Mouse (Mus musculus): ENCODE measurements at regions not wholly inside any gene's neighbourhood (a gene's known extent, or its start where the extent isn't known, plus 50 kb on each side); places are given as distances from the start of the nearest gene placed in this dataset.

DNA sequence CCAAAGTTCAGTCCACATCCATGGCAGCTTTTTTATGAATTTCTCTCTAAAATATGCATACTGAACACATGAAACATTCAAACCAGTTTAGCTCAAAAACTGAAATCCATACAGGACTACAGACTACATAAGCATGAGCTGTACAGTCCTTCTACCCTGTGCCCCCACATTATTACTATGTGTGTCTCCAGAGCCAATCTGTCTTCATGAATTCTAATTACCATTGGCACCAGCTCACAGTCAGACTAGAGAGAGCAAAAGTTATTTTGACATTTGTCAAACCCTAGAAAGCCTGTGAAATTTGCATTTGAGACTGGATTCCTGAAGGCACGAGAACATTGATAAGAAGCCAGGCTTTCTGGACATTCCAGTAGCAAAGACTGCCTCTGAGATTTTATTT is 117.9 kb upstream of the Zfand5 start:
- ATAC-seq (ENCODE audit: low FRiP score) (no peak), DNase-seq (ENCODE audit: low spot score) (no peak)
- H3K4me2 ChIP-seq (replicated peaks), result no peak overlapping the region
- H3K9ac ChIP-seq, result no peak overlapping the region
- no peak overlapping the region for H3K4me3 ChIP-seq (replicated peaks; ENCODE audit: low read length)
- H3K9me3 ChIP-seq (ENCODE audit: control insufficient read depth, low read length), result no peaks in the 10 kb centered on the region
- no peaks in the 10 kb centered on the region; the same call in 1 of the 2 replicates for H3K4me1 ChIP-seq (replicated peaks; ENCODE audit: control insufficient read depth, insufficient read depth, low read length)
- no peaks in the 10 kb centered on the region for H3K36me3 ChIP-seq (replicated peaks; ENCODE audit: control insufficient read depth, insufficient read depth)
- no peak overlapping the region for H3K27ac ChIP-seq
- WGBS, result 42% methylated on average over 1 of the region's 1 CpGs
- H3K27me3 ChIP-seq (ENCODE audit: control insufficient read depth, insufficient read depth, low read length), result no peaks in the 10 kb centered on the region

GRCm38 (mm10) chr19:21152027-21152426 is 120.1 kb upstream of the Zfand5 start:
- Histone ChIP-seq H3K4me2 (replicated peaks) (no peak overlapping the region), H3K4me1 (replicated peaks; ENCODE audit: control insufficient read depth, insufficient read depth, low read length) (no peaks in the 10 kb centered on the region; the same call in 1 of the 2 replicates), H3K27ac (no peak overlapping the region), H3K36me3 (replicated peaks; ENCODE audit: control insufficient read depth, insufficient read depth) (no peaks in the 10 kb centered on the region), H3K9ac (no peak overlapping the region), H3K9me3 (ENCODE audit: control insufficient read depth, low read length) (no peaks in the 10 kb centered on the region), H3K27me3 (ENCODE audit: control insufficient read depth, insufficient read depth, low read length) (no peaks in the 10 kb centered on the region), H3K4me3 (replicated peaks; ENCODE audit: low read length) (no peak overlapping the region)
- WGBS, result 15% methylated on average over 3 of the region's 3 CpGs
- peak; percentile 86 for ATAC-seq (ENCODE audit: low FRiP score)
- peak; percentile 70 for DNase-seq (ENCODE audit: low spot score)

GRCm38 (mm10) chr19:21150849-21151248 is 121.2 kb upstream of the Zfand5 start:
- 80% methylated on average over 3 of the region's 3 CpGs for WGBS
- no peak overlapping the region for H3K27ac ChIP-seq
- no peaks in the 10 kb centered on the region for H3K27me3 ChIP-seq (ENCODE audit: control insufficient read depth, insufficient read depth, low read length)
- H3K4me3 ChIP-seq (replicated peaks; ENCODE audit: low read length), result no peak overlapping the region
- DNase-seq (ENCODE audit: low spot score) (no peak), ATAC-seq (ENCODE audit: low FRiP score) (no peak)
- H3K9ac ChIP-seq, result no peak overlapping the region
- no peaks in the 10 kb centered on the region for H3K36me3 ChIP-seq (replicated peaks; ENCODE audit: control insufficient read depth, insufficient read depth)
- no peaks in the 10 kb centered on the region for H3K9me3 ChIP-seq (ENCODE audit: control insufficient read depth, low read length)
- no peaks in the 10 kb centered on the region; the same call in 1 of the 2 replicates for H3K4me1 ChIP-seq (replicated peaks; ENCODE audit: control insufficient read depth, insufficient read depth, low read length)
- H3K4me2 ChIP-seq (replicated peaks), result no peak overlapping the region

GRCm38 (mm10) chr19:21150241-21150640 is 121.8 kb upstream of the Zfand5 start:
- H3K36me3 ChIP-seq (replicated peaks; ENCODE audit: control insufficient read depth, insufficient read depth), result no peaks in the 10 kb centered on the region
- no peaks in the 10 kb centered on the region for H3K9me3 ChIP-seq (ENCODE audit: control insufficient read depth, low read length)
- no peak overlapping the region for H3K4me2 ChIP-seq (replicated peaks)
- H3K9ac ChIP-seq, result no peak overlapping the region
- no peak overlapping the region for H3K27ac ChIP-seq
- no peak for ATAC-seq (ENCODE audit: low FRiP score)
- no peak for DNase-seq (ENCODE audit: low spot score)
- H3K4me3 ChIP-seq (replicated peaks; ENCODE audit: low read length), result no peak overlapping the region
- 90% methylated on average over 1 of the region's 1 CpGs for WGBS
- H3K27me3 ChIP-seq (ENCODE audit: control insufficient read depth, insufficient read depth, low read length), result no peaks in the 10 kb centered on the region
- no peaks in the 10 kb centered on the region; the same call in 1 of the 2 replicates for H3K4me1 ChIP-seq (replicated peaks; ENCODE audit: control insufficient read depth, insufficient read depth, low read length)

DNA sequence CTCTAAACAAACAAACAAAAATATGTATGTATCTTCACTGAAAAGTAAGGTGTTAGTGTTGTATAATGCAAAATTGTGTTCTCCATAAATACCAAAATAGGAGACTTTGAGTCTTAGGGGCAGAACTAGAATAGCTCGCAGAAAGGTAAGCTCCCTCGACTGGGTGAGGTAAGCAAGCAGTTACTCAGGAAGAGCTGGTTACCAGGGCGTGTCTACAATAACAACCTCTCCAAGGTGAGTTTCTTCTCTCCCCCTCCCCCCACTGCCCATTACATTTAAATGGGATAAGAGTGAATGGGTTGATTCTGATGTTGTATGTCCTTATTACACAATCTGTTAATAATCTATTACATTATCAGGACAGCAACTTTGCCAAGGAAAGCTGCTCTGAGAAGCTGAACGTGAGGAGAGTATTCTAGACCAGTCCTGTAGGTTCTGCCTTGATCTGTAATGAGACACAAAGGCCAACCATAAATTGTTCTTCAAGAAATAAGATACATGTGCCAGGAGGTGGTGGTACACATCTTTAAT is 125.2 kb upstream of the Zfand5 start:
- no peak overlapping the region for H3K4me2 ChIP-seq (replicated peaks)
- H3K36me3 ChIP-seq (replicated peaks; ENCODE audit: control insufficient read depth, insufficient read depth), result no peaks in the 10 kb centered on the region
- H3K27ac ChIP-seq, result no peak overlapping the region
- DNase-seq (ENCODE audit: low spot score) (no peak), ATAC-seq (ENCODE audit: low FRiP score) (no peak)
- H3K27me3 ChIP-seq (ENCODE audit: control insufficient read depth, insufficient read depth, low read length), result no peaks in the 10 kb centered on the region
- H3K9me3 ChIP-seq (ENCODE audit: control insufficient read depth, low read length), result no peaks in the 10 kb centered on the region
- 89% methylated on average over 4 of the region's 4 CpGs for WGBS
- no peak overlapping the region for H3K4me3 ChIP-seq (replicated peaks; ENCODE audit: low read length)
- H3K4me1 ChIP-seq (replicated peaks; ENCODE audit: control insufficient read depth, insufficient read depth, low read length), result no peaks in the 10 kb centered on the region; the same call in none of the 2 replicates
- no peak overlapping the region for H3K9ac ChIP-seq

DNA sequence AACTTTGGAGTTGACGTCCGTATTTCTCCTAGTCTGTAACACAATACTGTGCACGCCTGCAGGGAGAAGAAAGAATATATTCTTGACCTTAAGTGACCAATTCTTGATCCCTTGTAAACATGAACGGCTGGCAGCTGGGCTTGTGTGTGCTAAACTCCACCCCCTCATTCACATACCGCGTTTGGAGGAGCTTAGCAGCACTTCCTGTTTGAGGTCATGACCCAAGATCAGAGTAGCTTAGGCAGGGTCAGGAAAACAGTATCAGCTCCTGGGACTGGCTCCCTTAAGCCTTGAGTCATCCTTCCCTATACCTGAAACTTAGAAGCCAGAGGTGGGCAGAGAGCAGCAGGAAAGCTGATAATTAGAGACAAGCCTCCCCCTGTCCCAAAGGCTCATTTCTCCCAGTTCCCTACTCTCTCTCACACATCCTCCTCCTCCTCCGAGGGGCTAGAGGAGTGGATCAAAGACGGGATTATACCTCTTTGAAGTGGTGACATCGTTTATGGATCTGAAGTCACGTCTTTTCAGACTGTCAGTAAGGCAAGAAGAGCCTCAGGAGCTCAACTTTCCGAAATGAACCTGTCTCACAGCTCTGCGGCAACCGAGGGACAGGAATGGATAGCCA is 127.3 kb upstream of the Zfand5 start:
- no peak overlapping the region for H3K4me2 ChIP-seq (replicated peaks)
- no peak overlapping the region for H3K27ac ChIP-seq
- no peak overlapping the region for H3K4me3 ChIP-seq (replicated peaks; ENCODE audit: low read length)
- no peak for DNase-seq (ENCODE audit: low spot score)
- H3K27me3 ChIP-seq (ENCODE audit: control insufficient read depth, insufficient read depth, low read length), result no peaks in the 10 kb centered on the region
- 24% methylated on average over 13 of the region's 13 CpGs for WGBS
- H3K9ac ChIP-seq, result no peak overlapping the region
- H3K9me3 ChIP-seq (ENCODE audit: control insufficient read depth, low read length), result no peaks in the 10 kb centered on the region
- H3K4me1 ChIP-seq (replicated peaks; ENCODE audit: control insufficient read depth, insufficient read depth, low read length), result no peaks in the 10 kb centered on the region; the same call in 1 of the 2 replicates
- ATAC-seq (ENCODE audit: low FRiP score), result no peak
- H3K36me3 ChIP-seq (replicated peaks; ENCODE audit: control insufficient read depth, insufficient read depth), result no peaks in the 10 kb centered on the region

DNA sequence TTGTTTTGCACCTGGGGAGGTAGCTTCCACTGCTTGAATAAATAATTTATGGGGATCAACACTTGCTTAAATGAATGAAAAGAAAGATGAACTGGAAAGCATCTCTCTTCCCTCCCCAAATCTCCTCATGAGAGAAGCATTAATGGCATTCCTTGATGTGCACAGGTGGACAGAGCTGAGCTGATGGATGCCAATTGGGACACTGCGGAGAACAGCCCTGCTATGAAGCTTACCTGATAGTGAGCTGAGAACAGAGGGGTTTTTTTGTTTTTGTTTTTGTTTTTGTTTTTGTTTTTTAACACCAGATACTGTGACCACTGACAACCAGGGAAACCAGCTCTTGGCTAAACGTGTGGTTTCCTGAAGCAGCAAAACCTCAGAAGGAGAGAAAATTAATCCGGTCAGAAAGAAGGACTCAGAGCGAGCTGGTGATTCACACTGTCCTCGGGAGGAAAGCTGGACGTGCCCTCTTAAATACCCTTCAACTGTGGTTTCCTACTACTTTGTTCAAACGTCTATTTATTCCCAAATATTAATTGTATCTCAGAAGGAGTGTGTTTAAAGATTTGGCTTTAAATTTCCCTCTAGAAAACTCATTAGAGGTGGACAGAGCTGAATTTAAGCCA is 128.0 kb upstream of the Zfand5 start:
- no peaks in the 10 kb centered on the region for H3K36me3 ChIP-seq (replicated peaks; ENCODE audit: control insufficient read depth, insufficient read depth)
- H3K9me3 ChIP-seq (ENCODE audit: control insufficient read depth, low read length), result no peaks in the 10 kb centered on the region
- DNase-seq (ENCODE audit: low spot score) (no peak), ATAC-seq (ENCODE audit: low FRiP score) (no peak)
- H3K27ac ChIP-seq, result no peak overlapping the region
- no peaks in the 10 kb centered on the region; the same call in 1 of the 2 replicates for H3K4me1 ChIP-seq (replicated peaks; ENCODE audit: control insufficient read depth, insufficient read depth, low read length)
- no peak overlapping the region for H3K4me3 ChIP-seq (replicated peaks; ENCODE audit: low read length)
- H3K27me3 ChIP-seq (ENCODE audit: control insufficient read depth, insufficient read depth, low read length), result no peaks in the 10 kb centered on the region
- no peak overlapping the region for H3K9ac ChIP-seq
- WGBS, result 49% methylated on average over 7 of the region's 7 CpGs
- H3K4me2 ChIP-seq (replicated peaks), result no peak overlapping the region

DNA sequence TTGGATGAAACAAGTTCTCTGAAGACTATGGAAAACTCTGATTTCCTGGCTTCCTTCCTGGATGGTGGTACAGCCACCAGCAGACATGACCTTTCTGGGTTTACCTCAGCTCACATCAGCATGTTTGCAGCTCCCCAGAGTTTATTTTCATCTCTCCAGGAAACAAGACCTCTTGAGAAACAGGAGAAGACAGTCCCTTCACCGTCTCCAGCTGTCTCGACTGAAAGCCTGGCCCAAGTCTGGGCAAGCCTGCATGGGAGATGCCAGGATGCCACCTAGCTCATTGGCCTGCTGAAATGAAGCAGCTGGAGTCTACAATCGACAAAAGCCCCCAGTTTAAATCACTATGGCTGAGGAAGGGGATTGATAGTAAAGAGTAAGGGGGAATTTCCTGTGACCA is 131.6 kb upstream of the Zfand5 start:
- Histone ChIP-seq H3K4me2 (replicated peaks) (no peak overlapping the region), H3K27ac (no peak overlapping the region), H3K36me3 (replicated peaks; ENCODE audit: control insufficient read depth, insufficient read depth) (no peaks in the 10 kb centered on the region), H3K27me3 (ENCODE audit: control insufficient read depth, insufficient read depth, low read length) (no peaks in the 10 kb centered on the region), H3K4me1 (replicated peaks; ENCODE audit: control insufficient read depth, insufficient read depth, low read length) (peaks cover 6% of the 10 kb centered on the region), H3K9me3 (ENCODE audit: control insufficient read depth, low read length) (no peaks in the 10 kb centered on the region), H3K9ac (no peak overlapping the region), H3K4me3 (replicated peaks; ENCODE audit: low read length) (no peak overlapping the region)
- WGBS, result 74% methylated on average over 3 of the region's 3 CpGs
- no peak for DNase-seq (ENCODE audit: low spot score)
- no peak for ATAC-seq (ENCODE audit: low FRiP score)

DNA sequence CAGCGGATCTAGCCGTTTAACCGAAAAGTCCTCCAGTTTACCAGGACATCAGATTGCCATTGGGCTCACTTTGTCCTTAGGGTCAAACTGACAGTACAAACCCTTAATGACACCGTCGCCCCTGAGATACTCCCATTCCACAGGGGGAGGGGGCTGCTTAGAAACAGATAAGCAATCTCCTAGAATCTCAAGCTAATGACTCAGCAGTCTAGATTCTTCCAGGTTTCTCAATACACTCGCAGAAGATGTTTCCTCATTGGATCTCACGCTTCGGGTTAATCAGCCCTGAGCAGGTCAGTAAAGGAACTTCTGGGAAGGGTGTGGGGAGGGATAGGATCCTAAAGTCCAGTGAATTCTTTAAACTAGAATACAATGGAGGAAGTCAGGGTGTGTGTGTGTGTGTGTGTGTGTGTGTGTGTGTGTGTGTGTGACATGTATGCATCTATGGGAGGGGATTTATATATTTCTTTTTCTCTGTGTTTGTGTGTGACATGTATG is 133.0 kb upstream of the Zfand5 start:
- Histone ChIP-seq H3K36me3 (replicated peaks; ENCODE audit: control insufficient read depth, insufficient read depth) (no peaks in the 10 kb centered on the region), H3K4me2 (replicated peaks) (no peak overlapping the region), H3K9me3 (ENCODE audit: control insufficient read depth, low read length) (no peaks in the 10 kb centered on the region), H3K27me3 (ENCODE audit: control insufficient read depth, insufficient read depth, low read length) (no peaks in the 10 kb centered on the region), H3K4me1 (replicated peaks; ENCODE audit: control insufficient read depth, insufficient read depth, low read length) (peaks cover 11% of the 10 kb centered on the region), H3K4me3 (replicated peaks; ENCODE audit: low read length) (no peak overlapping the region), H3K27ac (no peak overlapping the region), H3K9ac (no peak overlapping the region)
- no peak for DNase-seq (ENCODE audit: low spot score)
- ATAC-seq (ENCODE audit: low FRiP score), result no peak
- WGBS, result 87% methylated on average over 8 of the region's 8 CpGs
